Comparison of ENCODE assay signal across 8 mouse cellular contexts in genomic region chr4:55397911-55398762, GRCm38 (mm10). TPM values are rescaled to one million over a fixed set of nuclear protein-coding genes. Genes with fewer than 3 reads are reported as not detected.
A peak's percentile ranks its signal among the peaks of the same experiment; 100 is the strongest.
DNase-seq lines count a peak whose midpoint lies in the region; ATAC-seq and TF ChIP-seq lines count a peak whose summit lies in the region.

No protein-coding gene starts in this region.

- 41% methylated on average over 17 of the region's 17 CpGs for WGBS in heart, adult 2 months
- 31% methylated on average over 17 of the region's 17 CpGs for WGBS in liver, embryonic 12.5 days (ENCODE audit: insufficient replicate concordance)

- H3K9me3 ChIP-seq in CH12.LX (replicated peaks; ENCODE audit: low read length): peaks cover 14% of the 10 kb centered on the region
- peaks cover 8% of the 10 kb centered on the region; the same call in 1 of the 2 replicates for H3K9me3 ChIP-seq in liver, embryonic 12.5 days (replicated peaks)

- no peaks in the 10 kb centered on the region for H3K36me3 ChIP-seq in heart, adult 2 months (ENCODE audit: control insufficient read depth, insufficient read depth, low read length)
- H3K36me3 ChIP-seq in CH12.LX (replicated peaks in 1 of 2; ENCODE audit: control insufficient read depth in 1 of 2, insufficient read depth in 1 of 2, low read length in 1 of 2): no peaks in the 10 kb centered on the region
- H3K36me3 ChIP-seq in liver, embryonic 12.5 days: no peaks in the 10 kb centered on the region

- dilution Hi-C loops in CH12.LX (cut with MboI; ENCODE audit: extremely low pct_ligation_motif_present, extremely low pct_unique_long_range_greater_than_20kb, low sequenced_read_pairs): no loop called here

- no peak for TF ChIP-seq POLR2A in heart, adult 2 months (IDR thresholded peaks at IDR 0.05; ENCODE audit: insufficient read depth, low read depth, low read length)
- no peak for TF ChIP-seq POLR2A in CH12.LX (IDR thresholded peaks at IDR 0.05; ENCODE audit: low read depth, low read length)

- no peaks in the 10 kb centered on the region for H3K79me2 ChIP-seq in heart, adult 2 months (replicated peaks; ENCODE audit: control insufficient read depth, insufficient read depth, low read length)
- H3K79me2 ChIP-seq in CH12.LX (replicated peaks; ENCODE audit: control insufficient read depth, extremely low read depth, insufficient read depth, poor library complexity, severe bottlenecking): no peaks in the 10 kb centered on the region

- ATAC-seq in liver, embryonic 12.5 days: peak; percentile 47; the same call in 1 of the 2 replicates
- peak; percentile 41; the same call in 1 of the 2 replicates for ATAC-seq in neutrophil, adult 5-6 weeks (ENCODE audit: extremely low read depth, insufficient number of reproducible peaks, low FRiP score, poor library complexity, severe bottlenecking)

- peak in 1 of 2 experiments; percentile 38 for DNase-seq in heart, adult 2 months
- no peak for DNase-seq in heart, adult 8-10 months (ENCODE audit: low spot score)
- no peak for DNase-seq in CH12.LX (ENCODE audit: extremely low read depth)
- DNase-seq in c-Kit-positive CD71-positive TER-119-positive erythroid progenitor cells, embryonic 14.5 days (ENCODE audit: low spot score): peak; percentile 7
- DNase-seq in heart, postnatal 14 days: peak; percentile 35 to 52
- no peak for DNase-seq in layer of hippocampus, adult 11-12 months (ENCODE audit: low spot score)

- peak; percentile 20 for TF ChIP-seq RAD21 in CH12.LX (IDR thresholded peaks at IDR 0.05; ENCODE audit: low read depth, low read length)

- H3K27me3 ChIP-seq in heart, adult 2 months (ENCODE audit: control insufficient read depth, insufficient read depth, low read length): no peaks in the 10 kb centered on the region
- H3K27me3 ChIP-seq in CH12.LX (replicated peaks): no peaks in the 10 kb centered on the region
- no peaks in the 10 kb centered on the region for H3K27me3 ChIP-seq in liver, embryonic 12.5 days (replicated peaks)

- no peak overlapping the region for H3K27ac ChIP-seq in heart, adult 2 months
- H3K27ac ChIP-seq in CH12.LX (ENCODE audit: insufficient read depth, low read depth): no peak overlapping the region
- no peak overlapping the region for H3K27ac ChIP-seq in liver, embryonic 12.5 days

- no peak overlapping the region for H3K4me3 ChIP-seq in heart, adult 2 months
- no peak overlapping the region for H3K4me3 ChIP-seq in CH12.LX (replicated peaks in 1 of 3; ENCODE audit: low read depth in 2 of 3, low read length in 2 of 3, poor library complexity in 1 of 3)
- H3K4me3 ChIP-seq in liver, embryonic 12.5 days: no peak overlapping the region

- TF ChIP-seq CTCF in heart, adult 2 months (IDR thresholded peaks at IDR 0.05): peak; percentile 57
- TF ChIP-seq CTCF in CH12.LX (conservative IDR thresholded peaks at IDR 0.05 in 1 of 2, IDR thresholded peaks at IDR 0.05 in 1 of 2; ENCODE audit: low read depth in 2 of 2, low read length in 2 of 2): peak; percentile 8 to 63; a peak in 2 of 4 replicates

- TF ChIP-seq EP300 in heart, adult 2 months (IDR thresholded peaks at IDR 0.05; ENCODE audit: insufficient read depth, low read depth, low read length): no peak
- TF ChIP-seq EP300 in CH12.LX (IDR thresholded peaks at IDR 0.05; ENCODE audit: low read length): no peak

- in situ Hi-C loops in CH12.LX (cut with MboI; ENCODE audit: low pct_ligation_motif_present, low pct_unique_long_range_greater_than_20kb, low sequenced_read_pairs): no loop called here

- H3K4me1 ChIP-seq in heart, adult 2 months (ENCODE audit: control insufficient read depth, insufficient read depth, low read length): no peaks in the 10 kb centered on the region
- H3K4me1 ChIP-seq in CH12.LX (ENCODE audit: control insufficient read depth in 1 of 2, insufficient read depth in 2 of 2): peaks cover 0 to 8% of the 10 kb centered on the region in 2 experiments; a peak in 2 of 4 replicates
- H3K4me1 ChIP-seq in liver, embryonic 12.5 days: no peaks in the 10 kb centered on the region

- H3K4me2 ChIP-seq in CH12.LX (ENCODE audit: insufficient read depth, low read depth, poor library complexity, severe bottlenecking): no peak overlapping the region
- H3K4me2 ChIP-seq in liver, embryonic 12.5 days: peak overlapping the region; percentile 14; the same call in 1 of the 2 replicates

- H3K9ac ChIP-seq in heart, adult 2 months (ENCODE audit: low read depth, low read length): no peak overlapping the region
- no peak overlapping the region for H3K9ac ChIP-seq in CH12.LX (ENCODE audit: insufficient read depth, low read depth)
- no peak overlapping the region for H3K9ac ChIP-seq in liver, embryonic 12.5 days

- intact Hi-C loops in heart, adult 2 months (cut with DNase I): no loop called here
- intact Hi-C loops in heart, postnatal 14 days (cut with DNase I): no loop called here

TF ChIP-seq in CH12.LX, 34 proteins besides CTCF, POLR2A, EP300 and RAD21:
- TF ChIP-seq SMC3 (IDR thresholded peaks at IDR 0.05; ENCODE audit: low read depth, low read length): peak; percentile 50; the same call in 1 of the 2 replicates
- peak; percentile 99 for TF ChIP-seq BHLHE40 (IDR thresholded peaks at IDR 0.05; ENCODE audit: low read depth, low read length)
- no peak for TF ChIP-seq HCFC1 (IDR thresholded peaks at IDR 0.05; ENCODE audit: low read depth, low read length)
- no peak for TF ChIP-seq MAX (IDR thresholded peaks at IDR 0.05; ENCODE audit: low read length)

RNA-seq across cellular contexts. Expression of gene Rad23b, which starts 48.3 kb away (rescaled TPM):
- 100 to 1,000 TPM; 113 to 121 TPM for total RNA-seq in heart, adult 2 months (2021)
- 124 and 137 TPM in 2 replicates for polyA plus RNA-seq in heart, adult 2 months (2012; rRNA removed)
- 100 to 1,000 TPM; 114 to 124 (median 121) TPM for total RNA-seq in heart, adult 8-10 months (2022)
- total RNA-seq in CH12.LX (2012; rRNA removed) (188 and 190 TPM in 2 replicates), CH12.LX (2014; rRNA removed) (394 and 436 TPM in 2 replicates)
- 268 and 350 TPM in 2 replicates for polyA plus RNA-seq in CH12.LX (2012; ENCODE audit: insufficient read length, low read depth)
- total RNA-seq in heart, postnatal 14 days (2021): 100 to 1,000 TPM; 104 to 113 TPM
- polyA plus RNA-seq in liver, embryonic 12.5 days (2016; fragmentation: Nextera tagmentation; extraction: Ambion mirVana): 65.0 and 65.6 TPM in 2 replicates
- total RNA-seq in neutrophil, adult 5-6 weeks (2017): 73.1 and 74.0 TPM in 2 replicates

Comparison
In these comparisons a context has a peak if more than half of its experiments do, and no peak if none do; other contexts are left out.
1. DNase-seq: peak in c-Kit-positive CD71-positive TER-119-positive erythroid progenitor cells, embryonic 14.5 days (single experiment) and heart, postnatal 14 days (2 of 2); none in heart, adult 8-10 months (single experiment), CH12.LX (single experiment) and layer of hippocampus, adult 11-12 months (single experiment).